Mouse (Mus musculus) erythroblast, embryonic 14.5 days (primary cell): Measurements from ENCODE around the gene Gm9747.

Experiments used
- GATA1 ChIP-seq: IDR thresholded peaks from 2 replicates; pipeline ENCODE4 v1.6.1; 2012; ENCODE audit warnings: low read length, inconsistent platforms, mixed read lengths
- TAL1 ChIP-seq: IDR thresholded peaks from 3 replicates; pipeline ENCODE4 v1.6.1; 2012; ENCODE audit warnings: low read length, inconsistent platforms, mixed read lengths

DNA sequence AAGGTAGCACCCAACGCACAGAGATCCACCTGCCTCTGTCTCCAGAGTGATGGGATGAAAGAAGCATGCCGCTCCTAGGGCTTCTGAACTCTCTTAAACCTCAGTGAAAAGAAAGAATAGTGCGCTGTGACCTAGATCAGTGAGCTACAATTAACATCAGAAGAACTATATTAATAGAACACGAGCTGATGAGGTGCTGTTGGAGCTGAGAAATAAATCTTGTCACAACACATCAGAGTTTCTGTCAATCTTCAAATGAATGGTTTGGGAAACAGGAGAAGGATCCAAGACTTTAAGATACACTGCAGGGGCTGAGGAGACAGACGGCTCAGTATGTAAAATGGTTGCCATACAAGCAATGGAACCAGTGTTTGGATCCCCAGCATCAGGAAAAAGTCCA is 39.3 kb downstream of the Gm9747 start:
- TF ChIP-seq GATA1 (no peak), TAL1 (no peak)
